Mouse (Mus musculus) heart, postnatal 0 days (tissue): ENCODE measurements around the gene Ing4. TPM values are rescaled to one million over a fixed set of nuclear protein-coding genes. Genes with fewer than 3 reads are reported as not detected.

Experiments
- ATAC-seq: fragments of 200-750 bp; cut with Nextera tagmentation; 2 replicates; pipeline ENCODE4 v1.8.0; 2017; ENCODE audit warnings: low read depth, moderate number of reproducible peaks, moderate library complexity; ENCODE audit not compliant: insufficient read depth
- DNase-seq: peaks from one replicate; pipeline ENCODE4 v3.0.0-alpha.2; 2016; ENCODE audit warnings: low spot score
- H3K27ac ChIP-seq: fragments of 300-500 bp; sonication (generic); 2 replicates; pipeline ENCODE4 v1.5.1; 2014; ENCODE audit warnings: low read depth, mild to moderate bottlenecking
- H3K27me3 ChIP-seq: fragments of 300-500 bp; sonication (generic); 2 replicates; pipeline ENCODE4 v1.6.1; 2014; ENCODE audit warnings: low read length, mixed read lengths; ENCODE audit not compliant: control insufficient read depth, insufficient read depth
- H3K36me3 ChIP-seq: fragments of 300-500 bp; sonication (generic); replicated peaks from 2 replicates; pipeline ENCODE4 v1.6.1; 2014; ENCODE audit warnings: low read length, mixed read lengths; ENCODE audit not compliant: control insufficient read depth, insufficient read depth
- H3K4me1 ChIP-seq: fragments of 300-500 bp; sonication (generic); 2 replicates; pipeline ENCODE4 v1.6.1; 2014; ENCODE audit warnings: antibody characterized with exemption; ENCODE audit not compliant: control insufficient read depth, insufficient read depth
- H3K4me2 ChIP-seq: fragments of 300-500 bp; sonication (generic); 2 replicates; pipeline ENCODE4 v1.6.1; 2014; ENCODE audit warnings: low read depth, mild to moderate bottlenecking, low read length, moderate library complexity
- H3K4me3 ChIP-seq: fragments of 300-500 bp; sonication (generic); 2 replicates; pipeline ENCODE4 v1.5.1; 2014; ENCODE audit warnings: low read depth, low read length
- H3K9ac ChIP-seq: fragments of 300-500 bp; sonication (generic); replicated peaks from 2 replicates; pipeline ENCODE4 v1.6.1; 2014; ENCODE audit warnings: low read depth, low read length, mixed read lengths
- H3K9me3 ChIP-seq: fragments of 300-500 bp; sonication (generic); replicated peaks from 2 replicates; pipeline ENCODE4 v1.6.1; 2016; ENCODE audit warnings: low read length; ENCODE audit not compliant: control insufficient read depth
- CTCF ChIP-seq: IDR thresholded peaks from 2 replicates; pipeline ENCODE4 v1.5.1; 2016; ENCODE audit warnings: antibody characterized with exemption, control low read depth, low read depth
- EP300 ChIP-seq: IDR thresholded peaks from 2 replicates; pipeline ENCODE4 v1.6.1; 2016; ENCODE audit warnings: antibody characterized with exemption, low read depth
- WGBS: fragments of 180-500 bp; shearing (Covaris S2); extraction: QIAGEN DNeasy Blood & Tissue Kit; methylation state at CpG from one replicate; pipeline ENCODE4 v1.1.7; 2014; 5-methylcytosine and 5-hydroxymethylcytosine counted together
- polyA plus RNA-seq: library from polyadenylated mRNA; unstranded; fragments of >200 nt; fragmentation: Nextera tagmentation; extraction: Ambion mirVana; gene quantifications from 2 replicates; pipeline ENCODE4 v1.2.1, GENCODE M21; 2015
- total RNA-seq: library from RNA; depleted of rRNA; stranded (reverse); fragments of >200 nt; gene quantifications from 2 replicates; pipeline ENCODE4 v1.2.3, GENCODE M21; 2014; ENCODE audit warnings: low replicate concordance

Gene Ing4
- total and polyA plus RNA-seq, 2 experiments from 2014 or later: 41.9 to 54.1 TPM

DNA sequence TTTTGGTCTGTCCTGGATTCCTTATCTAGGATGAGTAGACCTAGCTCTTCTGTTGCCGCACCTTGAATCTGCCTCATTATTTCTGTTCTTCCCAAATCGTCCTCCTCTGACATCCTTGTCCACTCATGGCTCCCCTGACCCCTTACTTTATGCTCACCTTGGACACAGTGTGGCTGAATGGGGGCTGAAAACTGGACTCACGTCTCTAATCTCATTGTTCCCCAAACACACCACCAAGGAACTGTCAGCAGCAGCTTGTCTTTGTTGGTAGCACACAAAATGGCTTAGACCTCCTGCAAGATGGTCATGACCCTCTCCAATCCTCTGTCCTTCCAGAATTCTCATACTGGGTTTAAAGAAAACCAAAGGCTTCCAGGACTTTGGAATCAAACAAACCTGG, 48.4 kb downstream of the Ing4 start:
- DNase-seq (no peak), ATAC-seq (no peak)
- Histone ChIP-seq H3K9ac (no peak overlapping the region), H3K27ac (peak overlapping the region; percentile 92), H3K9me3 (no peaks in the 10 kb centered on the region), H3K4me3 (no peak overlapping the region), H3K27me3 (no peaks in the 10 kb centered on the region), H3K36me3 (no peaks in the 10 kb centered on the region), H3K4me1 (peaks cover 26% of the 10 kb centered on the region), H3K4me2 (no peak overlapping the region)
- 76% methylated on average over 3 of the region's 3 CpGs for WGBS
- TF ChIP-seq EP300: no peak

GRCm38 (mm10) chr6:125088561-125089321, 49.2 kb downstream of the Ing4 start:
- peak; percentile 31 for TF ChIP-seq CTCF
- TF ChIP-seq EP300: no peak; the same call in 1 of the 2 replicates
- peak; percentile 82 for ATAC-seq
- Histone ChIP-seq H3K9me3 (no peaks in the 10 kb centered on the region), H3K27ac (peak overlapping the region; percentile 92), H3K4me2 (peak overlapping the region; percentile 44), H3K4me1 (peaks cover 26% of the 10 kb centered on the region), H3K9ac (no peak overlapping the region), H3K27me3 (no peaks in the 10 kb centered on the region), H3K4me3 (no peak overlapping the region), H3K36me3 (no peaks in the 10 kb centered on the region)
- 4% methylated on average over 18 of the region's 20 CpGs for WGBS
- peak; percentile 93 for DNase-seq

- Histone ChIP-seq H3K36me3 (no peaks in the 10 kb centered on the region), H3K4me3 (peak overlapping the region; percentile 4), H3K9me3 (no peaks in the 10 kb centered on the region), H3K4me1 (peaks cover 26% of the 10 kb centered on the region), H3K27me3 (no peaks in the 10 kb centered on the region), H3K9ac (peak overlapping the region; percentile 11; the same call in 1 of the 2 replicates), H3K4me2 (peak overlapping the region; percentile 44), H3K27ac (peak overlapping the region; percentile 92)
- DNase-seq (peak; percentile 90), ATAC-seq (peak; percentile 62)
- WGBS: 3% methylated on average over 15 of the region's 15 CpGs
- TF ChIP-seq CTCF (no peak), EP300 (peak; percentile 77)
Measured at GRCm38 (mm10) chr6:125089521-125090321, 50.2 kb downstream of the Ing4 start.

DNA sequence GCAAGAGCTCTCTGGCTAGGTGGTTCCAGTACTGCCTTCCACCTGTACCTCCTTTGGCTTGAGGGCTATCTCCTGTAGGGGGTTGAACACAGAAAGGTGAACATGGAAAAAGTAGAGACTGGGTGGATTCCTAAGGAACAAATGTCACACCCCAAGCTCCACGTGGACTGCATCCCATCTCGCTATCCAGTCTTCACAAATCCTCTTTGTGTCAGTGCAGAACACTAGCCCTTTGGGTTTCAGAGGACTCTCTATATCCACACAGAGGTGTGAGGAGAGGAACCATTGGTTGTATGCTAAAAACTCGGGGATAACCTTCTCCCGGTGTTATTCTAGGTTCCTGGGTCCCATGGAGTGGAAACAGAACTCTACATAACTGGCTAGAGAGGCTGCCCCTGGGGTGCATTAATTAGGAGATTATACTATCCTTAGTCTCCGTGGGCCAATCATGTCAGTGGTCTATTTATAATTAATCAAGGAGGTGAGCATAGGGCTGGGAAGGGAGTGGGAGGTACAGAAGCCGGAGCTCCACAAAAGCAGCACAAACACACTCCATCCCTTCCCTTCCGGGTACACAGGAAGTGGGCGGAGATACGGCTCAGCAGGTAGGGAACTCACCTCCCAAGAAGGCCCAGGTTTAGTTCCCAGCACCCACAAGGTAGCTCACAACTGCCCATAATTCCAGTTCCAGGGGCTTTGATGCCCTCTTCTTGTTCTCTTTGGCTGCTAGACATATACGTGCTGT, 51.0 kb downstream of the Ing4 start:
- H3K27ac ChIP-seq: peak overlapping the region; percentile 92
- H3K4me2 ChIP-seq: peak overlapping the region; percentile 44
- H3K4me1 ChIP-seq: peaks cover 26% of the 10 kb centered on the region
- no peak overlapping the region for H3K9ac ChIP-seq
- H3K36me3 ChIP-seq: no peaks in the 10 kb centered on the region
- H3K4me3 ChIP-seq: 0 out of 2 replicates have a peak overlapping the region, but pooled peaks have one; percentile 4
- H3K9me3 ChIP-seq: no peaks in the 10 kb centered on the region
- no peak for DNase-seq
- TF ChIP-seq EP300 (no peak), CTCF (no peak)
- H3K27me3 ChIP-seq: no peaks in the 10 kb centered on the region
- 54% methylated on average over 10 of the region's 10 CpGs for WGBS
- ATAC-seq: no peak

DNA sequence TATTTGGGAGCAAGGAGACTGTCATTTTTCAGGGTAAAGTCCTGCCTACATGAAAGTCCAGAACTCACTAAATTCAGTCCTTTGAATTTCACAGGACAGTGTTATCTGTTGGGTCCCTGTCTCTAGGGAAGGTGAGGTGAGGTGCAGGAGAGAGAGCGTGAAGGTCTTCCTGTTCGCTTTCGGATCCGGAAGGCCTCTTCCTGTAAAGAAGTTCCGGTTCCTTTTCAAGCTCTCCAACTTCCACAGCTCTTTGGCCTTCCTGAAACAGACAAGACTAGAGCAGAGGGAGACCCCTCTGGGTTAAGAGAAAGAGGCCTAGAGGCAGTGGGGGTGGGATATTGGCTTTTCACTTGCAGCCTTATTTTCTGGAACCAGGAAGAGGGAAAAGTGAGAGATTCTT, 52.8 kb downstream of the Ing4 start:
- Histone ChIP-seq H3K9ac (no peak overlapping the region), H3K4me2 (no peak overlapping the region), H3K9me3 (no peaks in the 10 kb centered on the region), H3K4me3 (no peak overlapping the region), H3K36me3 (no peaks in the 10 kb centered on the region), H3K27ac (0 out of 2 replicates have a peak overlapping the region, but pooled peaks have one; percentile 37), H3K4me1 (peaks cover 28% of the 10 kb centered on the region), H3K27me3 (no peaks in the 10 kb centered on the region)
- TF ChIP-seq EP300 (no peak), CTCF (no peak)
- WGBS: 72% methylated on average over 5 of the region's 5 CpGs
- no peak for DNase-seq
- ATAC-seq: no peak
